Mouse (Mus musculus): ENCODE measurements around the gene Dctd.

DNA sequence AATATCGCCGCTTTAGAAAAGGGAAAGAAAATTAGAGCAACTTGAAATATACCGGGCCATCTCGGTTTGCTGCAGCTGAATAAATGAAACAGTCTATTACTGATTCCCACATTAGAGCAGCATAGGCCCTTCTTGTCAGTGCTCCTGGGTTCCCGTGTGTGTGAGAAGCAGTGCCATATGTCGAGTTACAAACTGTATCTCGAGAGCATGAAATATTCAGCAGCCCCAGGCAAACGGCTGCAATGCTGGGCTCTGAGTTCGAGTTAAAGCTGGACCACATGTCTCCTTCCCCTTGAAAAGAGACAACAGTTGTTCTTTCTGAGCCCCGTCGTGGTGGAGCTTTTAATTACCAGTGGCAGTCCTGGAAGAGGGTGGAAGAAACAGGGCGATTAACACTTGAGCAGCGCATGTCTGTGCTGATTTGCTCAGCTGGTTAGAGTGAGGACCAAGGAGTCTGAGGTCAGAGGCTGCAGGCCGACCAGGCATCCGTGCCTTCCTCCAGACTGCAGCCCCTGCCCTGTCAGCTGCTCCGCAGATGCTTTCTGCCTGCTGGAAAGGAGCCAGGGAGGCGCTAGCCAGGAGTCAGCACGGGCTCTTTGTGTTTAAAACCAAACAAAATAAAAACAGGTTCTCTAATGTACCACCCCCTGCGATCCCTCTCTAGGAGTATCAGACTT lies 53.3 kb downstream of the Dctd start:
- TF ChIP-seq ETS1 (conservative IDR thresholded peaks at IDR 0.05; ENCODE audit: low read depth, low read length), result no peak
- no peak for TF ChIP-seq CTCF (conservative IDR thresholded peaks at IDR 0.05 in 1 of 2, IDR thresholded peaks at IDR 0.05 in 1 of 2; ENCODE audit: low read depth in 2 of 2, low read length in 2 of 2)
- TF ChIP-seq JUND (conservative IDR thresholded peaks at IDR 0.05; ENCODE audit: low read depth, low read length), result no peak
- TF ChIP-seq MAX (IDR thresholded peaks at IDR 0.05; ENCODE audit: low read length), result no peak
- TF ChIP-seq CHD2 (IDR thresholded peaks at IDR 0.05; ENCODE audit: low read length), result no peak
- TF ChIP-seq POLR2A (IDR thresholded peaks at IDR 0.05; ENCODE audit: low read depth, low read length), result no peak
- no peak for TF ChIP-seq USF1 (IDR thresholded peaks at IDR 0.05; ENCODE audit: low read depth, low read length)
- no peak for TF ChIP-seq RCOR1 (conservative IDR thresholded peaks at IDR 0.05; ENCODE audit: low read depth, low read length)
- no peak for TF ChIP-seq MAZ (IDR thresholded peaks at IDR 0.05; ENCODE audit: low read depth, low read length)
- no peak for TF ChIP-seq EP300 (IDR thresholded peaks at IDR 0.05; ENCODE audit: low read length)
- no peak for TF ChIP-seq SIN3A (IDR thresholded peaks at IDR 0.05; ENCODE audit: low read length)
- TF ChIP-seq MEF2A (IDR thresholded peaks at IDR 0.05; ENCODE audit: borderline replicate concordance, low read depth, low read length), result no peak
- TF ChIP-seq MAFK (IDR thresholded peaks at IDR 0.05; ENCODE audit: insufficient replicate concordance, low read length), result no peak
